Mouse (Mus musculus): Measurements from ENCODE around the gene Trib2. TPM values are rescaled to one million over a fixed set of nuclear protein-coding genes. Genes with fewer than 3 reads are reported as not detected.

The Trib2 gene
- 150 and 164 TPM in 2 replicates for total RNA-seq (2014; rRNA removed)
- polyA plus RNA-seq (2015; fragmentation: Nextera tagmentation; extraction: Ambion mirVana): 92.2 and 95.2 TPM in 2 replicates

GRCm38 (mm10) chr12:15816740-15817178, at the start of gene Trib2:
TSS of gene Trib2 (minus strand) at chr12:15816922.
- H3K9me3 ChIP-seq (ENCODE audit: low read length): no peaks in the 10 kb centered on the region
- no peaks in the 10 kb centered on the region for H3K27me3 ChIP-seq (ENCODE audit: insufficient read depth, low read length)
- no peaks in the 10 kb centered on the region for H3K36me3 ChIP-seq (ENCODE audit: insufficient read depth, low read length)
- peak within 1 kb of the TSS; percentile 98 for H3K9ac ChIP-seq (replicated peaks; ENCODE audit: low read length)
- peak; percentile 60 for TF ChIP-seq CTCF (IDR thresholded peaks at IDR 0.05; ENCODE audit: low read depth)
- WGBS: 1% methylated on average over 50 of the region's 50 CpGs
- peak; percentile 95 for ATAC-seq
- peak; percentile 97 for DNase-seq (ENCODE audit: low spot score)
- H3K4me1 ChIP-seq (ENCODE audit: insufficient read depth, low read length): peaks cover 5% of the 10 kb centered on the region; the same call in 1 of the 2 replicates
- peak within 1 kb of the TSS; percentile 72 for H3K4me2 ChIP-seq (ENCODE audit: low read depth, low read length)
- peak within 1 kb of the TSS; percentile 96 for H3K27ac ChIP-seq
- peak within 1 kb of the TSS; percentile 99 for H3K4me3 ChIP-seq (ENCODE audit: low read length)

GRCm38 (mm10) chr12:15858005-15858404, 41.3 kb upstream of the Trib2 start:
- TF ChIP-seq CTCF (IDR thresholded peaks at IDR 0.05; ENCODE audit: low read depth): no peak
- no peaks in the 10 kb centered on the region for H3K4me1 ChIP-seq (ENCODE audit: insufficient read depth, low read length)
- H3K4me3 ChIP-seq (ENCODE audit: low read length): no peak overlapping the region
- H3K9ac ChIP-seq (replicated peaks; ENCODE audit: low read length): no peak overlapping the region
- no peak overlapping the region for H3K4me2 ChIP-seq (ENCODE audit: low read depth, low read length)
- H3K27me3 ChIP-seq (ENCODE audit: insufficient read depth, low read length): no peaks in the 10 kb centered on the region
- no peaks in the 10 kb centered on the region for H3K9me3 ChIP-seq (ENCODE audit: low read length)
- DNase-seq (ENCODE audit: low spot score): no peak
- H3K36me3 ChIP-seq (ENCODE audit: insufficient read depth, low read length): no peaks in the 10 kb centered on the region
- no peak for ATAC-seq
- H3K27ac ChIP-seq: no peak overlapping the region
- 89% methylated on average over 4 of the region's 4 CpGs for WGBS

DNA sequence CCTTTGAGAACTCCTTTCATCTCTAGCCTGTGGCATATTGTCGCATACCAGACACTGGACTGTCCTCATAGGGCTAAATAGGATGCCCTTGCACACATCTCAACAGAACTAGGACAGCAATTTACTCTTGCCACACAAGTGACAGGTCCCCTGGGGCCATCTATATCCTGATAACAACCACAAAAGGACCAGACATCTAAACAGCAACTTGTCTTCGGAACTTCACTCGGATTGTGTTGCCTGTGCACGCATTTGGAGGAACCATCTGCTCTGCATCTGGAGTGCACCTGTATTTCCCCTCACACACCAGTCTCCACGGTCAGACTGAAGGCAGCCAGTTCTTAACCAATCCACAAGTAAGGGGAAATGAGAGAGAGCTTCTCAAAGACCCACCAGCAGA, 39.2 kb upstream of the Trib2 start:
- no peak overlapping the region for H3K4me2 ChIP-seq (ENCODE audit: low read depth, low read length)
- ATAC-seq (no peak), DNase-seq (ENCODE audit: low spot score) (no peak)
- no peaks in the 10 kb centered on the region for H3K4me1 ChIP-seq (ENCODE audit: insufficient read depth, low read length)
- H3K27ac ChIP-seq: no peak overlapping the region
- no peaks in the 10 kb centered on the region for H3K9me3 ChIP-seq (ENCODE audit: low read length)
- H3K9ac ChIP-seq (replicated peaks; ENCODE audit: low read length): no peak overlapping the region
- WGBS: 85% methylated on average over 5 of the region's 5 CpGs
- TF ChIP-seq CTCF (IDR thresholded peaks at IDR 0.05; ENCODE audit: low read depth): no peak
- no peaks in the 10 kb centered on the region for H3K27me3 ChIP-seq (ENCODE audit: insufficient read depth, low read length)
- no peak overlapping the region for H3K4me3 ChIP-seq (ENCODE audit: low read length)
- no peaks in the 10 kb centered on the region for H3K36me3 ChIP-seq (ENCODE audit: insufficient read depth, low read length)

- Histone ChIP-seq H3K27me3 (ENCODE audit: insufficient read depth, low read length) (no peaks in the 10 kb centered on the region), H3K36me3 (ENCODE audit: insufficient read depth, low read length) (no peaks in the 10 kb centered on the region), H3K9ac (replicated peaks; ENCODE audit: low read length) (no peak overlapping the region), H3K27ac (no peak overlapping the region), H3K4me2 (ENCODE audit: low read depth, low read length) (no peak overlapping the region), H3K4me3 (ENCODE audit: low read length) (no peak overlapping the region), H3K4me1 (ENCODE audit: insufficient read depth, low read length) (peaks cover 6% of the 10 kb centered on the region; the same call in 1 of the 2 replicates), H3K9me3 (ENCODE audit: low read length) (no peaks in the 10 kb centered on the region)
- no peak for ATAC-seq
- no peak for TF ChIP-seq CTCF (IDR thresholded peaks at IDR 0.05; ENCODE audit: low read depth)
- DNase-seq (ENCODE audit: low spot score): no peak
- 26% methylated on average over 4 of the region's 4 CpGs for WGBS
These were observed 36.1 kb upstream of the Trib2 start for GRCm38 (mm10) chr12:15852781-15853180.

DNA sequence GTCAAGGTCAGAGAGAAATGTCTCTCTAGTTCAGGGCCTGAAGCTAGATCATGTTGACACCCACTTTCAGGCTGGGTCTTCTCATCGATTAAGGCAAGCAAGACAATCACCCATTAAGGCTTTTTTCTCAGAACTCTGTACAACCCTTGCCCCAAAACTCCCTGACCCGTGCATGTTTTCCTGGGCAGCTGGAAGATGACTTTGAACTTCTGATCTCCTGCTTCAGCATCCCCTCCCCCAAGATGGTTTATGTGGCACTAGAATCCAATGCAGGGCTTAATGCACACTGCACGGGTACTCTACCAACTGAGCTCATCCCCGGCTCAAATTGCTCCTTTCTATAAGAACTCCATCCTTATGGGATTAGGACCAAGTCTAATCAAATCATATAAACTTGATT, 35.3 kb upstream of the Trib2 start:
- Histone ChIP-seq H3K4me1 (ENCODE audit: insufficient read depth, low read length) (peaks cover 6% of the 10 kb centered on the region; the same call in 1 of the 2 replicates), H3K4me2 (ENCODE audit: low read depth, low read length) (no peak overlapping the region), H3K4me3 (ENCODE audit: low read length) (no peak overlapping the region), H3K27ac (no peak overlapping the region), H3K9me3 (ENCODE audit: low read length) (no peaks in the 10 kb centered on the region), H3K27me3 (ENCODE audit: insufficient read depth, low read length) (no peaks in the 10 kb centered on the region), H3K9ac (replicated peaks; ENCODE audit: low read length) (no peak overlapping the region), H3K36me3 (ENCODE audit: insufficient read depth, low read length) (no peaks in the 10 kb centered on the region)
- ATAC-seq (no peak), DNase-seq (ENCODE audit: low spot score) (no peak)
- no peak for TF ChIP-seq CTCF (IDR thresholded peaks at IDR 0.05; ENCODE audit: low read depth)
- 84% methylated on average over 4 of the region's 4 CpGs for WGBS

- 50% methylated on average over 8 of the region's 8 CpGs for WGBS
These were observed 33.7 kb upstream of the Trib2 start for GRCm38 (mm10) chr12:15850441-15850895.

DNA sequence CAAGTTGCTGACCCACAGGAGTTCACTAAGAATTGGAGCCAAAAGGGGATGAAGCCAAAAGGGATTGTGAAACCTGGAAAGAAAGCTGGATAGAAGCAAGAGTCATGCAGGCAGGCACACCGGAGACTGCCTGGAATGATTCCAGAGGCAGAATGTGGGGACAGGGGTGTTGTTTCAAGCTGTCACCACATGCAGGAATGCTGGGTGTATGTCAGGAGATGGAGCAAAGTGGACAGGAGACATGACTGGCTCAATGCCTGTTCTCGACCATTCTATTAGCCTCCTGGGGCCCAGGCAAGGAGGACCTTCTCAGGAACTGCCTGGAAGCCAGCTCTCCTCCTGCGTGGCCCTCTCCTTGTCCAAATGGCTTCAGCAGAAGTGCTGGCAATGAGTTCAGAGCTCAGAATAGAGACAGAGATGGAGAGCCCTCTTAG, 33.2 kb upstream of the Trib2 start:
- DNase-seq (ENCODE audit: low spot score): peak; percentile 34
- no peak for ATAC-seq
- Histone ChIP-seq H3K36me3 (ENCODE audit: insufficient read depth, low read length) (no peaks in the 10 kb centered on the region), H3K27me3 (ENCODE audit: insufficient read depth, low read length) (no peaks in the 10 kb centered on the region), H3K4me3 (ENCODE audit: low read length) (no peak overlapping the region), H3K4me2 (ENCODE audit: low read depth, low read length) (no peak overlapping the region), H3K9me3 (ENCODE audit: low read length) (no peaks in the 10 kb centered on the region), H3K27ac (peak overlapping the region; percentile 20; the same call in 1 of the 2 replicates), H3K9ac (replicated peaks; ENCODE audit: low read length) (no peak overlapping the region), H3K4me1 (ENCODE audit: insufficient read depth, low read length) (peaks cover 6% of the 10 kb centered on the region; the same call in 1 of the 2 replicates)
- TF ChIP-seq CTCF (IDR thresholded peaks at IDR 0.05; ENCODE audit: low read depth): no peak
- WGBS: 26% methylated on average over 3 of the region's 3 CpGs

More at GRCm38 (mm10) chr12:15850441-15850895, 33.7 kb upstream of the Trib2 start:
- peaks cover 6% of the 10 kb centered on the region; the same call in 1 of the 2 replicates for H3K4me1 ChIP-seq (ENCODE audit: insufficient read depth, low read length)
- TF ChIP-seq CTCF (IDR thresholded peaks at IDR 0.05; ENCODE audit: low read depth): no peak
- H3K27me3 ChIP-seq (ENCODE audit: insufficient read depth, low read length): no peaks in the 10 kb centered on the region
- H3K36me3 ChIP-seq (ENCODE audit: insufficient read depth, low read length): no peaks in the 10 kb centered on the region
- no peak overlapping the region for H3K9ac ChIP-seq (replicated peaks; ENCODE audit: low read length)
- no peak overlapping the region for H3K4me3 ChIP-seq (ENCODE audit: low read length)
- H3K4me2 ChIP-seq (ENCODE audit: low read depth, low read length): no peak overlapping the region
- no peak overlapping the region for H3K27ac ChIP-seq
- no peaks in the 10 kb centered on the region for H3K9me3 ChIP-seq (ENCODE audit: low read length)
- ATAC-seq (0 out of 2 replicates have a peak, but pooled peaks have one; percentile 27), DNase-seq (ENCODE audit: low spot score) (peak; percentile 28)
